Mouse (Mus musculus) fat pad, adult 2 months (tissue): ENCODE measurements around the gene 1700028J19Rik.

Experiments used
- DNase-seq: peaks from one replicate; pipeline ENCODE4 v3.0.0-alpha.2; 2011; ENCODE audit warnings: low read depth, low spot score; ENCODE audit errors: extremely low read depth

1700028J19Rik gene

DNA sequence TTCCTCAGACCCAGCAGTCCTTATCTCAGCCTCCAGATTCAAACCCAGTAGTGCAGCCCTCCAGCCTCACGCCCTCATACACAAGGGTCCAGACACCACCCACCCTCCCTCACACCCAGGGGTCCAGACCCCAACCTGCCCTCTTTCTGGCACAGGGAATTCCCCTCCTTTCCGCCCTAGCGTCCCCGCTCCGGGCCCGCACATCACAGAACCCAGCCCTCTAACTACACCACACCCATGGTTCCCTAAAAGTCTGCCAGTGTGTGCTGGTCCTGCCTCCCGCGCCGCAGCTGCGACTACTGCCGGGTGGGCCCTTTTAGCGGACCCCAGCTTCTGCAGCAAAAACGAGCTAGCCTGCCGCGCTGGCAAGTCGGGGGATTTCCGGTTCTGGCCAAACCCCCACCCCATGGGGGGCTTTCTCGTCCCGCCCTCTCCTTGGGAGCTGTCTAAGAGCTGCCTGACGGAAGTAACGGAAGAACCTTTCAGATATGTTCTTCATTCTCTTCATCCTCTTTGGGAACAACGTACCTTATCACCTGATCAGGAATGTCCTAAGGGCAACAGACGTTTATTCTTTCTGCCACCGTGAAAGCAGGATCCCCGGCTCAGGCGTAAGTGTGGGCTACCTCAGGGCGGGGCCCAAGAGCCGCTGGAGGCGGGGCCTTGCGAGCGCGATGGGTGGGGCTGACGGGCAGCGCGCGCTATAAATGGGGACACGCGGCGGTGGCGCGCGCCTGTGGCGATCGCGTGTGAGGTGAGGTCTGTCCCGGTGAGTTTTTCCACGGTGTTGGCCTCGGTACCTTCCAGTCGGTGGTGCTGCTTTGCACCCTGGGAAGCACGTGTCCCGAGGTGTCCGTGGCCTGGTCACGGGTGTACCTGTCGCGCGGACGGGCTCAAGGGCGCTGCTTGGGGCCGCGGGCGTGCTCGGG, at the start of gene 1700028J19Rik, which contains the start of gene 2410002F23Rik:
TSS of gene 1700028J19Rik (minus strand) at position 641 of the 929 bp plus-strand sequence.
TSS of gene 2410002F23Rik (plus strand) at position 668 of the 929 bp plus-strand sequence.
- DNase-seq = peak; percentile 25

DNA sequence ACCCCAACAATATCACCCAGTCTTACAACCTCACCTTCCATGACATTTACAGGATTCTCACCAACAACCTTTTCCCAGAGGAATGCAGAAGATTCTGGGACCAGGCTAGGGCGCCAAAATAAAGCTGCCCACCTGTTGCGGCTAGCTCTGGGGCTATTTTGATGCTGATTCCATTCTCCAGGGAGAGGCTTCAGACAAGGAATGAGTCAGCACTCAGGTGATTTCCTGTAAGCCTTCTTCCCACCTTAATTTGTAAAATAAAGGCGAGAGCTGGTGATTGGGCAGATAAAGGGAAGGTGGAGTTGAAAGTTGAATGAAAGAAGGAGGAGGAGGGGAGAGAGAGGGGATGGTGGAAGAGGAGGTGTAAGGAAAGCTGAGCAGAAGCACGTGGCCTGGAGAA, 44.9 kb upstream of the 1700028J19Rik start:
- no peak for DNase-seq

- DNase-seq = peak; percentile 88
These were observed 44.5 kb upstream of the 1700028J19Rik start for GRCm38 (mm10) chr7:44290986-44291385.

- DNase-seq = no peak
These were observed 41.3 kb upstream of the 1700028J19Rik start for GRCm38 (mm10) chr7:44287760-44288159.

GRCm38 (mm10) chr7:44281586-44281985, 35.1 kb upstream of the 1700028J19Rik start:
- DNase-seq = no peak

DNA sequence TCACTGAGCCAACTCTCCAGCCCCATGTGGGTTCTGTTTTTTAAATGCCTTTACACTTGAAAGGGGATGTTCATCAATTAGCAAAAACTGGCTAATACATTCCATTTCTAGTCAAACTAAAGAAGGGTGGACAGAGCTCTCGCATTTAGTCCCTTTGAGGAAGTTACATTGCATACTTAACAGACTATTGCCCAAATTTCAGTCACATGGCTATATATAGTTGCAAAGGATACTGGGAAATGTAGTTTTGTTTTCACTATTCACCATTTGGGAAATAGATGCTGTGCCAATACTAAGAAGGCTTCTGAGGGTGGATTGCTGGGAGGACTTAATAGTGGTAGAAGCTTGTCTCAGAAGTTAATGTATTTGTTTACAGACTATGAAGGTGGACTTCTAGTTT, 34.5 kb upstream of the 1700028J19Rik start:
- DNase-seq = no peak

- DNase-seq = no peak
These were observed 30.7 kb upstream of the 1700028J19Rik start for GRCm38 (mm10) chr7:44277250-44277622.

GRCm38 (mm10) chr7:44276461-44277249, 30.2 kb upstream of the 1700028J19Rik start:
- no peak for DNase-seq

- DNase-seq = no peak
These were observed 29.1 kb upstream of the 1700028J19Rik start for GRCm38 (mm10) chr7:44275546-44275945.

DNA sequence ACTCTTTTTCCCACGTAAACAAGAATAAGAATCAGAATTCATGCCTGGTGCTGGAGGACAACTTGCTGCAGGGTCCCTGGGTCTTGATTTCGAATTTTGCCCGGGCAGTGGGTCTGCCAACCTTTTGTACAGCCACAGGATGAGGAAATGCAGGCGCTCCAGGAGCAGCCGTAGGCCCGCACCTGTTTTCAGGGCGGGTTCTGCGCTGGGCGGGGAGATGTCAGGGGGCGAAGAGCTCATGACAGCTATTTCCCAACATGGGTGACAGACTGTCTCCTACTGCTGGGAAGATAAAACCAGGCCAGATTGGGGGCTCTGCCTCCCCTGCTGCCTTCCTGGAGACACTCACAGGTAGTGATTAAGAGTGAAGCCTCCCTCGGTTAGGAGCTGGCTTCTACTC, 27.6 kb upstream of the 1700028J19Rik start:
- DNase-seq = no peak

GRCm38 (mm10) chr7:44273446-44273845, 27.0 kb upstream of the 1700028J19Rik start:
- no peak for DNase-seq

- no peak for DNase-seq
These were observed 26.1 kb upstream of the 1700028J19Rik start for GRCm38 (mm10) chr7:44272546-44272945.

GRCm38 (mm10) chr7:44271309-44271708, 24.8 kb upstream of the 1700028J19Rik start:
- no peak for DNase-seq

- no peak for DNase-seq
These were observed 22.9 kb upstream of the 1700028J19Rik start for GRCm38 (mm10) chr7:44269397-44269796.

DNA sequence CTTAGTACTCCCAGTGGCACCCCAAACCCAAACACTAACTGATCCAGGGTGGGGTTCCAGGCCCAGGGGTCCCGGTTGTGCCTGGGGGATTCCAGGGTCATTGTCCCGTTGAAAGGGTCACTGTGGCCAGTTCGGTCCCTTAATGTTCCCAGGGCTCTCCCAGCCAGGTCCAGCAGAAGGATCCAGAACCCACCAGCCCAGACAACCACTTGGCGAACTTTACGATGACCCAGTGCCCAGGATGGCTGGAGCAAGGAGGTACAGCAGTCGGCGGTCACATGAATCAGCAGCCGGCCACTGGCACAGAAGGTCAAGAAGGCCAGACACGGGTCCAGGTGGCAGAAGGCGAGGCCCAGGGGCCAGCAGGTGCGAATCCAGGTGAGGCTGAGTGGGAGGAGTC, 21.6 kb upstream of the 1700028J19Rik start:
- DNase-seq = no peak

DNA sequence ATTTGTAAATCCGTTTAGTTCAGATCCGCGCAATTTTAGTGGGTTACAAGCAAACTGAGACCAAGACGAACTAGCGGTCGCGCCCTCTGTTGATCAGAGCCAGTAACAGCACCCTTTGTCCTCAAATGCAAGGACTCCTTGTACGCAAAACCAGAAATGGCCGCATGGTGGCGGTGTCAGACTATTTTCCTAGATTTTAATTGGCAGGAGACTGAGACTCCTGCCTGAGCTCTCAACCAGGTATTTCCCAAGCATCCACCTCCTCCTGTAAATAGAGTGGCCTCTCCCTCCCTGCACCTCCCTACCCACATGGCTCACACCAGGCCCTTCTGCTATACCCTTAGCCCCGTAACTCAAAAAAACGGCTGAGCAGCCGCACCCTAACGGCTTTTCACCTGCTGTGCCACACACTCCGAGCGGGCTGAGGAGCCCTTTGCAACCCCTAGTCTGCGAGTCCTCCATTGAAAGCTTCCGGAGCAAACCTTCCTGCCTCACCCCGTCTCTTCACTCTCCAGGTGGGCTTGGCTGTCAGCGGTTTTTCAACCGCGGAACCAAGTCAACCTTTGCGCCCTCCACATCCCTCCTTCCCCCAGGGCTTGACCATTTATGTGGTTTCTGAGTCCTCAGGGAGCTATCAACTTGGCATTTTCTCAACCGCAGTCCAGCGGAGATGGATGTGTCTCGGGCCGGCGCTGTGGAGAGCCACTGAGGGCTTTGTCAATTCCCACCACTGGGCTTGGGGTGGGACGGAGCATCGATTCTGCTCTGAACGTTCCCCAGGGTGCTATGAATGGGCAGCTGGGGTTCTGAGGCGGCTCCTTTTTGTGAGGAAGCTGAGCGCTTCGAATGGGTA, 16.5 kb upstream of the 1700028J19Rik start:
- DNase-seq = peak; percentile 40

DNA sequence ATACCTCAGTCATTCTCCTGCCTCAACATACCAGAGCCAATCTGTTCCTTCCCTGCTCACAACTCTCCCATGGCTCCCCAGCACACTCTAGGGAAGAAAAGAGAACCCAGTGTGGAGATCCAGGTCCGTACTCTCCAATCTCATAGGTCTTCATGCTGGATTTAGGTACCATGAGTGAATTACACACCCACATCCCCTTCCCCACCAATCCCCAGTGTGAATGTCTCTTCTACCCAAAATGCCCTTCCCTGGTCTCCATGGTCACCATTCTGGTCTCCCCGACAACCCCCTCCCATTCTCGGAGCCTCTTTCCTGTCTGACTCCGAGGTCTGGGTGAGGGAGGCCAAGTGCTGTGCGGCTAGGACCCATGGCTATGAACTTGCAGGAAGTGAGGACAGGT, 14.7 kb upstream of the 1700028J19Rik start, which contains the start of gene Gm15517:
TSS of gene Gm15517 (plus strand) at position 301 of the 400 bp plus-strand sequence.
- no peak for DNase-seq

DNA sequence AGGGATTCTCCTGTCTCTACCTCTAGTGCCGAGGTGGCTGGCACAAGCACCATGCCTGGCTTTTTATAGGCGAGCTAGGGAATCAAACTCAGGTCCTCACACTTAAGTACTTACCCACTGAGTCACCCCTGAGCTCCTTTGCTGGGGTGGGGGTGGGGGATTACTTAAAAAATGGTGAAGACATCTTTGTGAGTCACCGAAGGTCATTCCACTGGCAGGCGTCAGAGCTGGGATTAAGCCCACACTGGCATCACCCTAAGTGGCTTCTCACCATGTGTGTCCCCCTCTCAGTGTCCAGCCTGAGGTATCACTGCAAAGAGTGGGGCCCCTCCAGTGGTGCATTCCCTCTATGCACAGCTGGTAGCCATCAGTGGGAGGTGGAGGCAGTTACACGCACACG, 13.9 kb upstream of the 1700028J19Rik start:
- DNase-seq = no peak

DNA sequence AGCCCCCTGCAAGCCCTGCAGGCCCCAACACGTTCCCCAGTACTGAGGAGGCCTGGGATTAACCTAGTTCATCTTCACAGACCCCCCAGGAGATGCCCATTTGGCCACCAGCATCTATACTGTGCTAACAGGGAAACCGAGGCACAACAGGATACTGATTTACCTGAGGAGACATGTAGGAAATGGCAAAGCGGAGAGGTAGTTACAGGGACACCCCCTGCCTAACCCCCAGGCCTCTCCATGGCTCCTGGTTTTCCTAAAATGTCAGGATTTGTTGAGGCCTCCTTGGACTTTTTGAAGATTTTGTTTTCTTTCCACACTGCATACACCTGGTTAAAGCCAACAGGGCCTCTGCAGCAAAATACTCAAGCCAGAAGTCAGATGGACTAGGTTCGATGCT, 10.8 kb upstream of the 1700028J19Rik start, which contains the start of gene Acp4:
TSS of gene Acp4 (minus strand) at position 101 of the 400 bp plus-strand sequence.
- DNase-seq = no peak

GRCm38 (mm10) chr7:44254930-44255329, 8.4 kb upstream of the 1700028J19Rik start:
- DNase-seq = no peak
